Mouse (Mus musculus): ENCODE results near the gene Fam50a. TPM values are rescaled to one million over a fixed set of nuclear protein-coding genes. Genes with fewer than 3 reads are reported as not detected.

Fam50a gene
- 62.1 and 65.8 TPM in 2 replicates for total RNA-seq (2021)
- long read RNA-seq, transcript Fam50a-201 (13 exons, 1,383 nt), result major isoform, 77 of 96 reads
- long read RNA-seq, partial matches to known transcripts, result 6 of 96 reads
- long read RNA-seq, other reads (novel, unspliced or antisense), result 13 of 96 reads

DNA sequence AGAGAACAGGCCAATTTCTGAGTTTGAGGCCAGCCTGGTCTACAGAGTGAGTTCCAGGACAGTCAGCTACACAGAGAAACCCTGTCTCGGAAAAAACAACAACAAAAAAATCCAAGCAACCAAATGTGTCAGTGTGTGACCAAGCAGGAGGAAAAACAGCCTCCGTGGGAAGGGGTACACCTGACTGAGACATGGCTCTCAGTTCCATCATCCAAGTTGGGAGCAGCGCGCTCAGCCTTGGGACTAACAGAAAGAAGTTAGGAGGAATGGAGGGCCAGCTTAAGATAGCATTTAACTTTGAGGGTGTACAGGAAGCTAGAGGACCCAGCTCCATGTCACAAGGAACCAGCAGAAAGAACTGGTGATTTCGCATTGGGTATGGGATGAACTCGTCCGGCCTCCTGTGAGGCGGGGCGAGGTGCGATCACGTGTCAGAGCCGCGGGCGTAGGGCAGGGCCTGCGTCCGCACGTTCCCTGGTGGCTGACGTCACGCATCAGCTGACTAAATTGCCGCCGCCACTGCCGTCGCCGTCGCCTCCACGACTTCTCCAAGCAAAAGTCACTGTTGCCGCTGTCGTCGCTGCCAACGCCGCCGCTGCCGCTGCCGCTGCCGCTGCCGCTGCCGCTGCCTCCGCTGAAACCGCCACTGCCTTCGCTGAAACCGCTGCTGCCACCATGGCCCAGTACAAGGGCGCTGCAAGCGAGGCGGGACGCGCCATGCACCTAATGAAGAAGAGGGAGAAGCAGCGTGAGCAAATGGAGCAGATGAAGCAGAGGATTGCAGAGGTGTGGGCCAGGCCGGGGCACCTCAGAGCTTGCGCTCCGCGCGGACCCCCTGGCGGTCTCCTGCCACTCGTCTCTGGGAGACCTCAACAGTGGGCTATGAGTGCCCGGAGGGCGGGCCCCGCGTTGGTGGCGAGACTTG lies at the start of gene Fam50a:
Gene Fam50a (plus strand): TSS at position 494 of the 925 bp plus-strand sequence.
- DNase-seq, result peak; percentile 85

DNA sequence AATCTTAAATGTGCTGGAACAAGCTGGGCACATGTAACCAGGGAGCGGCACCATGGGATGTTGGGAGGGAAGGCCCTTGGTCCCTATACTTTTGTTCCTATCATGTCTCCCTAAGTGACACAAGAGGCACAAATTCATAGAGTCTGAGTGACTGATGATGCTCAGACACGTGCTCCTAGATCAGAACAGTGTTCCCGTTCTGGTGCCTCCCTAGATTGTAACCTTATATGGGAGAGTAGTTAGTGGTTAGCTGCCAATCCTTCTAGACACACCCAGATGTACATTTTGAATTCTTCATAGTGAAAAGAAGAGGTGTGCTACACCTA lies 43.1 kb upstream of the Fam50a start:
- no peak for DNase-seq

DNA sequence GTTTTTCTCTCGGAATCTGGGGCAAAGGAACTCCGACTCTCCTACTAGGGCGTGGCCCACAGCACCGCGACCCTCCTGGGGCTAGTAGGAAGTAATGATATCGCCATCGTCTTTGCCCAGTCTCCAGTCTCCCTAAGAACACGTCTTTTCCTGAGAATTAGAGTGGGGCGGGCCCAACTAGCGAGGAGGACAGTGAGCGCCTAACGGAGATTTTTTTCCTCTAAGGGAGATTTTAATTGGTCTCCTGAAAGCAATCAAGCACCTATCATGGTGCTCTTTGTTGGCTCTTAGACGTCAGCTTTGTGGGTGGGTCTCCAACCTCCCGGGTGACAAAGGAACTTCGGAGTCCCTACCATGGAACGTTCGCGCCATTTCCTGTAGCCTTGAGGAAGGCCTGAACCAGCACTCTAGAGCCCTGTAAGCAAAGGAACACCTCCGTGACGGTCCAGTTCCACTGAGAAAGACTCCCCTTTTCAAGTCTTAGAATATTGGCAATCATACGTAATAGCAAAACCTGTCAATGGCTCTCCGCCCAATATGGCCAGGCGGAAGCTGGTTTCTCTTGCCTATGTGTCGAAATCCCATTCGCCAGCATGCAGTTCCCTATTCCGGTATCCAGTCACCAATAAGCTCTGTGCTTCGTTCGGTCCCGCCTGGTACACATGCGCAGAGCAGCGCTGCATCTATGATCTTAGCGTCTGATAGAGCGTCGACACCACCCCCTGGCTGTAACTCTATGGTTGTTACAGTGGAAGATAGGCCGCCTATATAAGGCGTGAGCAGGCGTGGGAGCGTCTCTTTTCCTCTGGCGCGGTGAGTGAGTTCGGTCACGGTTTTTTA lies 42.6 kb upstream of the Fam50a start, which contains the start of gene Rpl10:
Gene Rpl10 (plus strand): TSS at position 751 of the 840 bp plus-strand sequence.
- DNase-seq, result peak; percentile 82

DNA sequence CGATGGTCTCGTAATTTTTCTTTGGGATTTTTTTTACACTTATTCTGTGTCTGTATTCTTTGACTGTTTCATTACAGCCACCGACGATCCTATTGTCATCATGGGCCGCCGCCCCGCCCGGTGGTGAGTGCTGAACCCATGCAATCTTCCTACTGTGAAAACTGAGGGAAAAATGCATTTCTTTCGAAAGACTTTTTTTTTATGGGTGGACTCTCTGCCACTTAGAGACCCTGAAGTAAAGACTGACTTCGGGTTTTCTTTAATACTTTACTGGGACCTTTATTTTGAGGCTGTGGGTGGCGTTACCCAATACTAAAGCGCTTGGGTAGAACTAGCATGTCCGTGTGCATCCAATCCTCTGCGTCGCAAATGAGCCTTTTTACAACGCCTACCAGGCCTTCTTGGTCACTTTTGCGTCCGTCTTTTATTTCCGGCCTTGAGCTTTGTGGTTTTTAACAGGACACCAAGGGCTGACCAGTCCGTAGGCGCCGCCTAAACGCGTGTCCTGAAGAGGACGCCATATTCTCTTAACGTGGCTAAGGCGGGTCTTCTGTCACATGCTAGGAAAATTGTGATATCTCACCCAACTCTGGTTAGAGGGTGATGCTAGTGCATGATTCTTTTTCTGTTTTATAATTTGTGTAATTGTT lies 41.8 kb upstream of the Fam50a start:
- no peak for DNase-seq

DNA sequence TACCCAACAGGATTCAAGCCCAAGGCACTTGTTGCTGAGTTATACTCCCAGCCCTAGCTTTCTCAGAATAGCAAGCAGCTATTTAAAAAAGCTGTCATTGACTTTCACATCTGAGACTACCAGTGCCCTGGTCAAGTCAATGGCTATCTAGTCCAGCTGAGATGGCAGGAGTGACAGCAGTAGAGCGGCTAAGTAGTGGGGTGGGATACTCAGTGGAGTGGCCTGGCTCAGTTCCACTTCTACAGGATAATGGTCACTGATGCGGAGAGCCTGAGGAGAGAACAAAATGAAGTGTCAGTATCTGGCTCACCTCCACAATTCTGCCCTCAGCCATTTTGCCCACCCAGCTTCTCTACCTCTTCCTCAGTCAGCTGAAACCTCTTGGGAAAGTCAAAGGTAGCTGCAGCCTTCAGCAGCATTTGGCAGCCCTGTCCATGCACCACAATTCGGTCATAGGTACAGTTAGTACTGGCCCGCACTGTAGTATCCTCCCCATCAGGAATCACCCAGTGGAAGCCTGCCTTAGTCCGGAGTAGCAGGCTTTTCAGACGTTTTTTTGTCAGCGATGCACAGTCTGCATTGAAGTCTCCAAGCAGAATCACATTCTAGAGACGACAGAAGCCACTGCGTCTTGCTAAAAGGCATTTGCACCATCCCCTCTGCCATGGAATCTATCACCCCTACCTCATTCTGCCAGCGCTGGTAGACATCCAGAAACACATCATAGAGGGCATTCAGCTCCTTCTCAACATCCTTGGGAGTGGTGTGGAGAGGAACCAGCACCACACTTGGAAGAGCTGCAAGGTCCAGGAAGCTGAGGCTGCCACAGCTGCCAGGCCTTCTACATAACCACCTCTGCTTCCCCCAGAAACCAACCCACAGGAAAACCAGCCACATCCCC lies 39.2 kb upstream of the Fam50a start:
- DNase-seq, result no peak

DNA sequence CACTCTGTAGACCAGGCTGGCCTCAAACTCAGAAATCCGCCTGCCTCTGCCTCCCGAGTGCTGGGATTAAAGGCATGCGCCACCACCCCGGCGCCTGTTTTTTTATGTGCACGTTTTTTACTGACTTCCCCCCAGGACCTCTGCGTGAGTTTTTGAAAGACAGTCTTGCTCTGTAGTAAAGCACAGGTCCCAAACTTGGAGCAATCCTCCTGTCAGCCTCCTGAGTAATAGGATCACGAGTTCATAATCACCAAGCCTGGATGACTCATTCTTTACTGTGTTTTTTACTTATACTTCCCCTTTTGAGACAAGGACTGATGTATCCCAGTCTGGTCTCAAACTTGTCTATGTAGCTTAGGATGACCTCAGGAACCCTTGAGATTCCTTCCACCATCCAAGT lies 34.9 kb upstream of the Fam50a start:
- DNase-seq, result no peak

DNA sequence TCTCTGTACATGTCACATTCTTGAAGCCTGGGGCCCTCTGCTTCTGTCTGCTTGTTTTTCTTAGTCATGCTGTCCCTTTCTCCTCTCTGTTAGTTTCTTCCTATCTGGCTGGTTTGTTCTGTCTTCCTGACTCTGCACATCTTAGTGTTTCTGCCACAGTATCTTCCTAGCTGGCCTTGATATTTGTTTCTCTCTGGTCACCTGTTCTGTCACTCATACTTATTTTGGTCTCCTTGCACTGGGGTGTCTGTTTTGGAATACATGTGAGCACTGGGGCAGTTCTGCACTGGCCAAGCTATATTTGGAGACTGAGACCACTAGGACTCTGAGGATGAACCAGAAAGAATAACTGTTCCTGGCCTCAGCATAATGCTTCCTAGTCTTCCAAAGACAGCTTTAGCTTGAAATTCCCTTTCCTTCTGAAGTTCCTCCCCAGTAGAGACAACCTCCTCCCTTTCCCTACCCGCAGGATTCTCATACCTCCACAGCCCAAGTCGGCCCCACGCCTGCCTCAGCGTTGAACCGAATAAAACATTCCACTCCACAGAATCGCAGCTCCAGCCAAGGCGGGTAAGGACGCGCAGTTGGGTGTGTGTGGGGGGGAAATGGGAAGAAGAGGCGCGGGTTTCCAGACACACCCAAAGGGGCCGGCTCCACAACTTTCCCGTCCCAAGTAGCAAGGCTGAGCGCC lies 31.6 kb upstream of the Fam50a start:
- no peak for DNase-seq

DNA sequence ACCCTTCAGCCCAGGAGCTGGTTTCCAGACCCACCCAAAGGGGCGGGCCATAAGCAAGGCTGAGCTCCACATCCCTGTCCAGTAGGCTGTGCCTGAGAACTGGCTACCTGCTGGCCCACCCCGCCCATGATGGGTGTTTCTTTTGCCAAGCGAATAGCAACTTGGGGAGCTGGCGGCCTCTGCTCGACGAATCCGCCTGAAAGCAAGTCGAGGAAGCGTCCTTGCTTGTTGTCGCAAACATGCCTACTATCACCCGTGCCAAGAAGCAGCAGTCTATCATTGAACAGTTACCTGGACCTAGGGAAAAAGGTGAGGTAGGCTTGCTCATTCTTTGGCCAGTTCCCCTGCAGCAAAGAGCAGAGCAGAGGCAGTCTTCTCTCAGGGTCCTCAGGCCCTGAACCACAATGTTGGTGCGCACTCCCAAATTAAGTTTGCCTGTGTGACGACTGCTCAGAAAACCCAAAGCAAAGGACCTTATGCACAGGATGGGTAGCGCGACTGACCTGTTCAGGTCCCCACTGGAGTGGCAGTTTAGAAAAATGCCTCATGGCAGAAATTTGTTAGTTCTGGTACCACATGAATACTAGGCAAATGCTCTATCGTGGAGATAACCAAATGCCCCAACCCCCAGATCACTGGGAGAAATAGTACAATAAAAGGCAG lies 31.0 kb upstream of the Fam50a start, which contains the start of the genes Taz and Dnase1l1:
Gene Taz (plus strand): TSS at position 181 of the 663 bp plus-strand sequence.
Gene Dnase1l1 (minus strand): TSS at position 606 of the 663 bp plus-strand sequence.
- DNase-seq, result peak; percentile 74

DNA sequence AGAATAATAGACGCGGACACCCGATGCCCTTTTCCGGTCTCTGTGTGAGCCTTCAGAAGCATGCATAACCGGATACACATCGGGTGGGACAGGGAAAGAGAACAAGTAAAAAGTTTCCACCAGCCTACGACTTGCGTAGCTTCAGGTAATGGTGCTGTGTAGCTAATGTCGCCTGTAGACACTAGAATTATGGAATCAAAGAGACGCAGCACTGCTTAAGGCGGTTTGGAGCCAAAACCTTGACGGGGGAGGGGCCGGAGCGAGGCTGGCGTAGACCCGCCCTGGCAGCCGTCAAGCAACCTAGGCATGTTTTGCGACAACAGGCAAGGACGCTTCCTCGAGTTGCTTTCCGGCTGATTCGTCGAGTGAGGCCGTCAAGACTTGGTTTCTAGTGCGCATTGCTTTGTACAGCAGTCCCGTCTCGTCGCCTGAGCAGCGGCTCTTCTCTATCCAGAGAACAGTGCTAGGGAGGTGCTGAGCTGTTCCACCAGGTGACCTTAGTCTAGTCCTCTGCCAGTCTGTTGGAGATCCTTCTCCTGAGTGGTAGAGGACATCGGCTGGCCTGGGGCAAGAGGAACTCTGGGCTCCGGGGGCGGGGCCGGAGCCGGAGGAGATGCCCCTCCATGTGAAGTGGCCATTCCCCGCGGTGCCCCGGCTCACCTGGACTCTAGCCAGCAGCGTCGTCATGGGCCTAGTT lies 30.3 kb upstream of the Fam50a start:
- DNase-seq, result peak; percentile 81

DNA sequence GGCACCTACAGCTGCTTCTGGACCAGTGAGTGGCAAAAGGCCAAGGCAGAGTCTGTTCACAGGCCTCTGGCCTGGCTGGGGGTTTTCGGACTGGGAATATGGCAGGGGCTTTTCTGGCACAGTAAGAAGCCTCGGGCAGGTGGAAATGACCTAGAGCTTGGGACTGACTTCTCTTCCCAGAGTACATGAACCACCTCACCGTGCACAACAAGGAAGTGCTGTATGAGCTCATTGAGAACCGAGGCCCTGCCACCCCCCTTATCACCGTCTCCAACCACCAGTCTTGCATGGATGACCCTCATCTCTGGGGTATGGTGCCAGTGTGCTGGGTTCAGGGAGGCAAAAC lies 29.8 kb upstream of the Fam50a start:
- no peak for DNase-seq

DNA sequence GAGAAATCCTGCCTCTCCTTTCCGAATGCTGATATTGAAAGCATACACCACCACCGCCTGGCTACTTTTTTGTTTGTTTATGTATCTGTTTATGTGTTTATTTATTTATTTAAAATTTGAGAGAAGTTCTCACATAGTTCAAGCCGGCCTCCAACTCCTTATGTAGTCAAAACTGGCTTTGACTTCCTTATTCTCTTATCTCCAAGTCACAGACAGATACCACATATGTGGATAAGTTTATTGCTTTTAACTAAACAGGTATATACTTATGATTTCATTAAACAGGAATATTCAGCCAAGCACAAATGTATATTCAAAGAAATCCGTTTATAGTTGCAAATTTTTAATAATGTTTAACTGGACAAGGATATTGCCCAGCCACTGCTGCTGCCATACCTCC lies 19.4 kb upstream of the Fam50a start:
- DNase-seq, result no peak

DNA sequence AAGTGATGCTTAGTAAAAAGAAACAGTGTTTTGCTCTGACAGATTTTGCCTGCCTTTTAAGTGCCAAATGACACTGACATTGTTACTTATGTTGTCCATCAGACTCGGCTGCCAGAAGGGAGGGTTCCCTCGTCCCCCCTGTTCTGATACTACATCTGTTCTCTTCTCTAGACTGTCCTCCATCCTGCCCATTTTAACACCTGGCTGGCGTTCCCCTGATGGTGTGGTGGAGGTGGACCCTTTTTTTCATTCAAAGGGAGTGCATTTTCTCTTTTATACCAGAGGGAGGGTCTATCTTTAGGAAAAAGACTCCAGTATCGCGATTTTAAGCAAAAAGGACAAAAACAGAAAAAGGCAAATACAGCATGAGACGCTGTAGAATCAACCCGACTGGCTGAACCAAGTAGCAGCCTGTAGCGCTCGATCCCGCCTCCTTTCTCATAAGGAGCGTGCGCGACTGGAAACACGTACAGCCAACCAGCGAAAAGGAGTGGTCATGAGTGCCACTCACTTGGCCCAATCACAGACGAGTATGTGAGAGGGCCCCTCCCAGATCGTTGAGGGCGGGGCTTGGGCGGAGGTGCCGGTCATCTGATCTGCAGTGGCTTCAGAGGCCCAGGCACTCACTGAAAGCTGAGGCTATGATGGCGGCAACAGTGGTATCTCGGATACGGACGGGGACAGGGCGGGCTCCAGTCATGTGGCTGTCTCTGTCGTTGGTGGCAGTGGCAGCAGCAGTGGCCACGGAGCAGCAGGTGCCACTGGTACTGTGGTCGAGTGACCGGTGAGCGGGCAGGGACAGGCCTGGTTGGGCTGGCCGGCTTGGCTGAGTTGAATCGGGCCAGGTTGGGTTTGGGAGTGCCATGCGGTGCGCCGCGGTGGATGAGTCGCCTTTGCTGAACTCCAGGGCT lies 16.0 kb upstream of the Fam50a start, which contains the start of gene Atp6ap1:
Gene Atp6ap1 (plus strand): TSS at position 560 of the 911 bp plus-strand sequence.
- DNase-seq, result peak; percentile 90

DNA sequence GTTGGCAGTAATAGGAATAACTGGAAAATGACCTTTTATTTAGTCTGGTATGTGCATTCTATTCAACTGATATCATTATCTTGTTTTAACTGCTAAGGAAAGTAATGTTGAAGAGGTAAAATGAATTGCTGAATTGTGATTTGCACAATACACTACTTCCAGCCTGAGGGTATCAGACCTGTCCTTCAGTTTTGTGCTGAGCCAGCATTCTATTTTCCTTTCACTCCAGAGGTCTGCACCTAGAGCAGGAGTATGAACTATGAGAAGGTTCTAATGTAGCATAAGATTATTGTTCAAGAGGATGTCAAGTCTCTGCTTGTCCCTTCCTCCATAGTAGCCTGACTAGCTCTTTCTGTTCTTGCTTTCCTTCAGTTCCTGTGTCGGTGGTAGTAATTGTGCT lies 14.5 kb upstream of the Fam50a start:
- DNase-seq, result no peak

DNA sequence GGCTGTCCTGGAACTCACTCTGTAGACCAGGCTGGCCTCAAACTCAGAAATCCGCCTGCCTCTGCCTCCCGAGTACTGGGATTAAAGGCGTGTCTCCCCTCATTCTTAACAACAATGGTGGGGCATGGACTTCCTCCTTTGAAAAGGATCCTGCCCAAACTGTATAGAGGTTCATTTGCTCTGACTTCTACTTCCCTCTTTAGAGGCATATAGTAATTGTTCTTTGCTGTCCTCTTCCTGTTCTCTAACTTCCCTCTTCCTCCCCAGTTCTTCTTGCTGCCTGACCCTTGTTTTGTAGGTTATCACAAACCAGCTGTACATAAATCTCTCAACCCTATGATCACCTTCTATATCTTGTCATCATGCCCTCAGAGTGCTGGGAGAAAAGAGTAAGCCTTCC lies 13.1 kb upstream of the Fam50a start:
- no peak for DNase-seq

DNA sequence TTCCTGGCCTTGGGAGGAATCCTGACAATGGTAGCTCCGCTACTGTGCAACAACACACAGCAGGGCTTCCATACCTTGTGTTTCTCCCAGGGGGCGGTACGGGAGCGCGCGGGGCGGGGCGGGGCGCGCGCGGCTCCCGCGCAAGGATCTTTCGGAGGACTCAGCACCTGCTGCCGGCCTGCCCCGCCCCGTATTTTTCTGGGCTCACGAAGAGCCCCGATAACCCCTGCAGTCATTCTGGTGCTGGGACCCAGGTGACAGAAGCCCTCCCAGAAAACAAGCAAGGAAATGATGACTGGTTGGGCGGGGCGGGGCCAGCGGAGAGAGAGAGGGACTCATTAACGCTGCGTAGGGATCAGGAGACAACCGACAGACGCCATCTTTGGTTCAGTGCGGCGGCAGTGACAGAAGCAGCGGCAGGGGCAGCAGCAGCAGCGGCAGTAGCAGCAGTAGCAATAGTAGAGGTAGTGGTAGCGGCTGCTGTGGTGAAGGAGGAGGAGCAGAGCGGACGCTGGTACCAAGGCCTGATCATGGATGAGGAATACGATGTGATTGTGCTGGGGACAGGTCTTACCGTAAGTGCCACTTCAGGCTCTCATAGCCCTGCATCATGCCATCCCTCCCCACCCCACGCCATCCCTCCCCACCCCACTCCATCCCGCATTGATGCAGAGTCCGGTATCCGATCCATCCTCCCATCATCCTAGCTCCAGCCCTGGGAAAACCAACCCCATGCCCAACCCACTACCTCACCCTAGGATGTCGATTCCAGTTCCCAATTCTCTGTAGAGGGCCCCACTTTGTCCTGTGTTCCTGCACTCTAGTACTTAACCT lies 7.7 kb upstream of the Fam50a start, which contains the start of gene Gdi1:
Gene Gdi1 (plus strand): TSS at position 132 of the 834 bp plus-strand sequence.
- peak; percentile 70 for DNase-seq

DNA sequence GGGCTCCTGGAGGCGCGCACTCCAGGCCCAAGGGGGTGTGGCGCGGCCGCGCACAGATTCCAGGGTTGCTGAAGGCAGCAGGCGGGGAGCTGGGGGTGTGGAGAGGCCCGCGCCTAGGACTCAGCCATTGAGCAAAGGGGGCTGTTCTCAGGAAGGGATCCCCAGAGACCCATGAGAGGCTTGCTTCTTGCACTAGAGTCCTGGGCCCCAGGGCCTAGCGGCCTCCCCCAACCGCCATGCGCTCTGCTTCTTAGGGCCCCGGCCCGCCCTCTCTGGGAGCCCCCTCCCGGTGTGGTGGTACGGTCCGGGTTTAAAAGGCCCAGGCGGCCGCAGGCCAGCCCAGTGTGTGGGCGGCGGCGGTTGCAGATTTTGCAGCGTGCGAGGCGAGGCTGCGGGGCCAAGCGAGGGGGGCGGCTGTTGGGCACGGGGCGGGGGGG lies 15.9 kb downstream of the Fam50a start, which contains the start of gene Plxna3:
Gene Plxna3 (plus strand): TSS at position 342 of the 437 bp plus-strand sequence.
- peak; percentile 75 for DNase-seq

DNA sequence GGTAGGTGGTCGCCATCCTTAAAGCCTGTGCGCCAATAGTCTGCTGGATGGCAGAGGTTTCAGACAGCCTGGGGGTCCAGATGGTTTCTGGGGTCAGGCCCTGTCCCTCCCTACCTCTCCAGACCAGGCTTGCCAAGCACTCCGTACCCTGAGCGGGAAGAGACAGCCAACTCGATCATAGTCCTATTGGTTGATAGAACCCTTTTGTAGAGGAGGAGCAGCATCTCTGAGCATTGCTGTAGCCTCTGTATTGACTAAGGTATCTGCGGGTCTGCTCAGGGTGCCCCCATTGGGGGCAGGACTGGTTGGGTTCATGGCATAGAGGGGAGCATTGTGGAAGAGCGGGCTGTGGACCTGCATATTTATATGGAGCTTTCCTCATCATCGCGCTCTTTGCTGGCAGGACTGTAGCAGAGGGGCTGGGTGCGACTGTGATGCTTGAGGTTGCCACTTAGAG lies 16.4 kb downstream of the Fam50a start:
- DNase-seq, result no peak
